ENCODE assay signal across 10 mouse cellular contexts in the genomic region with DNA sequence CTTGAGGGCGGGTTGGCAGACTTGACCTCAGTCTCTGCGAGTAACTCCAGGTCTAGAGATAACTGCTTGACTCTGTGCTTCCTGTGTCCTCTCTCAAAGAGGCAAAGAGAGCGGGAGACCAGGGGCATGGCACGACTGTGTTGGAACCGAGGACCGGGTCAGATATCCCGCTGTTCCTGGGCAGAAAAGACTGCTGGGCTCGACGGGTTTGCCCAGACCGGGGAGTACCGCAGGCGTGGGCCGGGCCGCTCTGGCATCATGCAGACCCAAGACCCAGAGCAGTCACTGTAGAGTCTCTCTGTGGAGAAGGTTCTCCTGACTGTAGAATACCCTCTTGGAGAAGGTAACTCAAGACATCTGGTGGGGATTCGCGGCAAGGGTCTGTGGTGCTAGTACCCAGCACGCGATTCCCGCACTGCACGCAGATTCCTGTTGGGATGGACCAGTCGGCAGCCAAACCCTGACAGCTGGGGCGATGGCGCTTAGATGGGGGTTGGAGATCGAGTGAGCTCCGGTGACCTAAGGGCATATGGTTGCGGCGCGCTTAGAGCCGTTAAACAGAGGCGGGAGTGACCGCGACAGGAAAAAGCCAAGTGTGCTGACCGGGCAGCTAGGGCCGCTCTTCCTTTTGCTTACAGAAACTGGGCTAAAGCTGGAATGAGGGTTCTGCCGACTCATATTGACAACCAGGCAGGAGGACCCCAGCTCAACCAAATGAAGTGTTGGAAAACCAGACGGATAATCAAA. TPM values are rescaled to one million over a fixed set of nuclear protein-coding genes. Genes with fewer than 3 reads are reported as not detected.
DNase-seq lines count a peak whose midpoint lies in the region; ATAC-seq lines count a peak whose summit lies in the region.
"Had no signal": no experiment of that assay in that cellular context is flagged by ENCODE, and none has a peak within 500 bp of the region (broad histone marks: within the 10 kb centered on the region; RNA-seq: fewer than 3 reads in every experiment).

No protein-coding gene starts in this region.

- H3K4me3 ChIP-seq in hindbrain, embryonic 14.5 days (replicated peaks; ENCODE audit: low read length) = peak overlapping the region; percentile 2; the same call in 1 of the 2 replicates

- H3K9ac ChIP-seq in hindbrain, embryonic 14.5 days = peak overlapping the region; percentile 18; the same call in 1 of the 2 replicates

- DNase-seq in adrenal gland, postnatal 10 days = peak; percentile 6
- no peak for DNase-seq in adrenal gland, postnatal 14 days
- peak; percentile 11 for DNase-seq in kidney, postnatal 10 days
- no peak for DNase-seq in kidney, postnatal 25 days
- DNase-seq in hindbrain, embryonic 14.5 days (ENCODE audit: low spot score) = no peak
- peak; percentile 77 for DNase-seq in neural tube, embryonic 10.5 days (ENCODE audit: extremely low spot score, low spot score)
- no peak for DNase-seq in left cerebral cortex, postnatal 14 days (ENCODE audit: low spot score in 2 of 2)
- DNase-seq in left cerebral cortex, adult 11 months (ENCODE audit: low spot score) = no peak

- no peaks in the 10 kb centered on the region for H3K36me3 ChIP-seq in hindbrain, embryonic 14.5 days (replicated peaks; ENCODE audit: control insufficient read depth, insufficient read depth)

- H3K27me3 ChIP-seq in hindbrain, embryonic 14.5 days (ENCODE audit: control insufficient read depth, insufficient read depth, low read length) = peaks cover 92% of the 10 kb centered on the region

- ATAC-seq in hindbrain, embryonic 14.5 days (ENCODE audit: low FRiP score) = no peak

- intact Hi-C loops in left cerebral cortex, postnatal 14 days (cut with DNase I) = loop anchor here (5.0 to 10.0 kb wide), 2 partner anchors 879 to 1021 kb away; a partner anchor contains a TSS

- 2% methylated on average over 36 of the region's 36 CpGs for WGBS in hindbrain, embryonic 14.5 days

- H3K4me2 ChIP-seq in hindbrain, embryonic 14.5 days (replicated peaks) = peak overlapping the region; percentile 19; the same call in 1 of the 2 replicates

- no peaks in the 10 kb centered on the region for H3K9me3 ChIP-seq in hindbrain, embryonic 14.5 days (ENCODE audit: control insufficient read depth, low read length)

- H3K4me1 ChIP-seq in hindbrain, embryonic 14.5 days (replicated peaks; ENCODE audit: control insufficient read depth, insufficient read depth, low read length) = peaks cover 13% of the 10 kb centered on the region; the same call in 1 of the 2 replicates

- H3K27ac ChIP-seq in hindbrain, embryonic 14.5 days = no peak overlapping the region

RNA-seq across cellular contexts. Expression of a gene that starts 3.7 kb away (rescaled TPM):
- not detected for total RNA-seq in adrenal gland, postnatal 10 days (2021)
- not detected in 2 replicates for total RNA-seq in adrenal gland, postnatal 14 days (2021)
- polyA plus RNA-seq in hindbrain, embryonic 14.5 days (2014; fragmentation: Nextera tagmentation; extraction: Ambion mirVana) = 2.7 and 3.3 TPM in 2 replicates
- under 1 TPM in 1 of 2 experiments, not detected in 1; 0.18 TPM for total RNA-seq in left cerebral cortex, postnatal 14 days (2021)
- total RNA-seq: hematopoietic stem cell, adult 5-6 weeks had no signal

RNA-seq across cellular contexts. Expression of a gene that starts 45.5 kb away (rescaled TPM):
- not detected for total RNA-seq in adrenal gland, postnatal 10 days (2021)
- not detected in 2 replicates for total RNA-seq in adrenal gland, postnatal 14 days (2021)
- 0.13 TPM in 1 of 2 replicates, not detected in the other for polyA plus RNA-seq in hindbrain, embryonic 14.5 days (2014; fragmentation: Nextera tagmentation; extraction: Ambion mirVana)
- under 1 TPM in 1 of 2 experiments, not detected in 1; 0.21 TPM for total RNA-seq in left cerebral cortex, postnatal 14 days (2021)
- total RNA-seq: hematopoietic stem cell, adult 5-6 weeks had no signal
- polyA plus RNA-seq: lung, embryonic 16.5 days had no signal

RNA-seq across cellular contexts. Expression of a gene that starts 51.8 kb away (rescaled TPM):
- total RNA-seq in adrenal gland, postnatal 10 days (2021) = not detected
- not detected in 2 replicates for total RNA-seq in adrenal gland, postnatal 14 days (2021)
- polyA plus RNA-seq in hindbrain, embryonic 14.5 days (2014; fragmentation: Nextera tagmentation; extraction: Ambion mirVana) = 0.13 TPM in 1 of 2 replicates, not detected in the other
- under 1 TPM; 0.17 to 0.64 TPM for total RNA-seq in left cerebral cortex, postnatal 14 days (2021)
- total RNA-seq: hematopoietic stem cell, adult 5-6 weeks had no signal
- polyA plus RNA-seq: lung, embryonic 16.5 days had no signal

Comparison
In these comparisons a context has a peak if more than half of its experiments do, and no peak if none do; other contexts are left out.
1. DNase-seq: peak in adrenal gland, postnatal 10 days (single experiment), kidney, postnatal 10 days (single experiment) and neural tube, embryonic 10.5 days (single experiment); none in adrenal gland, postnatal 14 days (single experiment), kidney, postnatal 25 days (0 of 2), hindbrain, embryonic 14.5 days (single experiment), left cerebral cortex, postnatal 14 days (0 of 2) and left cerebral cortex, adult 11 months (single experiment).